Mouse (Mus musculus) lung, postnatal 25 days (tissue): ENCODE measurements at regions not wholly inside any gene's neighbourhood (a gene's known extent, or its start where the extent isn't known, plus 50 kb on each side); places are given as distances from the start of the nearest gene placed in this dataset.

Experiments
- DNase-seq: peaks from one replicate; pipeline ENCODE4 v3.0.0; 2022; ENCODE audit warnings: low spot score

- DNase-seq = no peak
Measured at GRCm38 (mm10) chr9:41566496-41566895, 405.0 kb upstream of the Ubash3b start.

- DNase-seq = no peak
Measured at GRCm38 (mm10) chr9:41565784-41566183, 404.3 kb upstream of the Ubash3b start.

GRCm38 (mm10) chr9:41563376-41563775 is 401.9 kb upstream of the Ubash3b start:
- no peak for DNase-seq

GRCm38 (mm10) chr9:41558456-41558855 is 397.0 kb upstream of the Ubash3b start:
- DNase-seq = no peak

GRCm38 (mm10) chr9:41556888-41557287 is 395.4 kb upstream of the Ubash3b start:
- DNase-seq = no peak

GRCm38 (mm10) chr9:41545776-41546175 is 384.3 kb upstream of the Ubash3b start:
- DNase-seq = peak; percentile 46

GRCm38 (mm10) chr9:41542511-41542910 is 381.0 kb upstream of the Ubash3b start:
- DNase-seq = no peak

- DNase-seq = no peak
Measured at GRCm38 (mm10) chr9:41541327-41541726, 379.8 kb upstream of the Ubash3b start.

- DNase-seq = no peak
Measured at GRCm38 (mm10) chr9:41532786-41533185, 371.3 kb upstream of the Ubash3b start.

- DNase-seq = no peak
Measured at GRCm38 (mm10) chr9:41532290-41532689, 370.8 kb upstream of the Ubash3b start.

GRCm38 (mm10) chr9:41531596-41531995 is 370.1 kb upstream of the Ubash3b start:
- no peak for DNase-seq

GRCm38 (mm10) chr9:41526126-41526525 is 364.6 kb upstream of the Ubash3b start:
- no peak for DNase-seq

GRCm38 (mm10) chr9:41525534-41525933 is 364.0 kb upstream of the Ubash3b start:
- no peak for DNase-seq

GRCm38 (mm10) chr9:41524591-41524990 is 363.1 kb upstream of the Ubash3b start:
- DNase-seq = no peak

GRCm38 (mm10) chr9:41523969-41524368 is 362.5 kb upstream of the Ubash3b start:
- no peak for DNase-seq

- DNase-seq = no peak
Measured at GRCm38 (mm10) chr9:41522302-41522701, 360.8 kb upstream of the Ubash3b start.

- DNase-seq = no peak
Measured at GRCm38 (mm10) chr9:41517787-41518186, 356.3 kb upstream of the Ubash3b start.

GRCm38 (mm10) chr9:41517053-41517696 is 355.7 kb upstream of the Ubash3b start:
- no peak for DNase-seq

- DNase-seq = peak; percentile 20
Measured at GRCm38 (mm10) chr9:41515192-41515591, 353.7 kb upstream of the Ubash3b start.

GRCm38 (mm10) chr9:41513701-41514100 is 352.2 kb upstream of the Ubash3b start:
- no peak for DNase-seq

- DNase-seq = no peak
Measured at GRCm38 (mm10) chr9:41509597-41509996, 348.1 kb upstream of the Ubash3b start.

- no peak for DNase-seq
Measured at GRCm38 (mm10) chr9:41508746-41509145, 347.2 kb upstream of the Ubash3b start.

- no peak for DNase-seq
Measured at GRCm38 (mm10) chr9:41498326-41498725, 336.8 kb upstream of the Ubash3b start.

GRCm38 (mm10) chr9:41490112-41490511 is 328.6 kb upstream of the Ubash3b start:
- DNase-seq = no peak
